ENCODE assay signal across 10 mouse cellular contexts in genomic region chr5:128499033-128499432, GRCm38 (mm10).
DNase-seq lines count a peak whose midpoint lies in the region; ATAC-seq and TF ChIP-seq lines count a peak whose summit lies in the region.
"Had no signal": no experiment of that assay in that cellular context is flagged by ENCODE, and none has a peak within 500 bp of the region (broad histone marks: within the 10 kb centered on the region; RNA-seq: fewer than 3 reads in every experiment).

No protein-coding gene starts in this region.

- ATAC-seq in embryonic facial prominence, embryonic 12.5 days (ENCODE audit: insufficient number of reproducible peaks, insufficient read depth, low FRiP score, low TSS enrichment), result 0 out of 2 replicates have a peak, but pooled peaks have one; percentile 15
- no peak for ATAC-seq in heart, embryonic 12.5 days (ENCODE audit: insufficient number of reproducible peaks, low FRiP score)

- TF ChIP-seq CTCF in cerebellum, adult 2 months (IDR thresholded peaks at IDR 0.05; ENCODE audit: borderline replicate concordance, insufficient read depth, low read depth, low read length), result peak; percentile 22; the same call in 1 of the 2 replicates

- peak; percentile 6 to 35 for DNase-seq in cerebellum, adult 2 months
- DNase-seq in cerebellum, adult 11-12 months, result no peak
- DNase-seq in lung, postnatal 10 days, result peak; percentile 16
- no peak for DNase-seq in lung, adult 18-20 months
- peak; percentile 46 for DNase-seq in limb, embryonic 10.5 days (ENCODE audit: low spot score)
- no peak for DNase-seq in urinary bladder, adult 2 months (ENCODE audit: low spot score)

- no peak overlapping the region for H3K9ac ChIP-seq in embryonic facial prominence, embryonic 12.5 days
- no peak overlapping the region for H3K9ac ChIP-seq in heart, embryonic 12.5 days
- H3K9ac ChIP-seq: embryonic facial prominence, embryonic 15.5 days; limb, embryonic 12.5 days had no signal

- no peak overlapping the region for H3K27ac ChIP-seq in cerebellum, adult 2 months (ENCODE audit: insufficient read depth, low read length)
- H3K27ac ChIP-seq in embryonic facial prominence, embryonic 12.5 days, result no peak overlapping the region
- H3K27ac ChIP-seq in limb, embryonic 10.5 days, result no peak overlapping the region
- H3K27ac ChIP-seq in heart, embryonic 12.5 days (ENCODE audit: poor library complexity, severe bottlenecking), result no peak overlapping the region
- H3K27ac ChIP-seq: embryonic facial prominence, embryonic 15.5 days; limb, embryonic 12.5 days had no signal

- no peaks in the 10 kb centered on the region for H3K9me3 ChIP-seq in embryonic facial prominence, embryonic 12.5 days
- no peaks in the 10 kb centered on the region for H3K9me3 ChIP-seq in limb, embryonic 10.5 days (replicated peaks)
- H3K9me3 ChIP-seq in heart, embryonic 12.5 days (replicated peaks), result peaks cover 25% of the 10 kb centered on the region
- H3K9me3 ChIP-seq: embryonic facial prominence, embryonic 15.5 days; limb, embryonic 12.5 days had no signal

- H3K36me3 ChIP-seq in embryonic facial prominence, embryonic 12.5 days, result no peaks in the 10 kb centered on the region
- no peaks in the 10 kb centered on the region for H3K36me3 ChIP-seq in limb, embryonic 10.5 days
- no peaks in the 10 kb centered on the region for H3K36me3 ChIP-seq in heart, embryonic 12.5 days
- H3K36me3 ChIP-seq: embryonic facial prominence, embryonic 15.5 days; limb, embryonic 12.5 days had no signal

- no peaks in the 10 kb centered on the region for H3K27me3 ChIP-seq in cerebellum, adult 2 months (ENCODE audit: control insufficient read depth, insufficient read depth, low read length)
- H3K27me3 ChIP-seq in embryonic facial prominence, embryonic 12.5 days, result no peaks in the 10 kb centered on the region
- H3K27me3 ChIP-seq in limb, embryonic 10.5 days (ENCODE audit: low read depth, poor library complexity, severe bottlenecking), result peaks cover 3% of the 10 kb centered on the region; the same call in 1 of the 2 replicates
- H3K27me3 ChIP-seq in heart, embryonic 12.5 days (replicated peaks), result peaks cover 7% of the 10 kb centered on the region; the same call in 1 of the 2 replicates
- H3K27me3 ChIP-seq: embryonic facial prominence, embryonic 15.5 days; limb, embryonic 12.5 days had no signal

- 41% methylated on average over 5 of the region's 5 CpGs for WGBS in cerebellum, adult 2 months
- 57% methylated on average over 5 of the region's 5 CpGs for WGBS in embryonic facial prominence, embryonic 12.5 days
- 61% methylated on average over 5 of the region's 5 CpGs for WGBS in limb, embryonic 10.5 days
- 44% methylated on average over 5 of the region's 5 CpGs for WGBS in heart, embryonic 12.5 days

- no peak overlapping the region for H3K4me2 ChIP-seq in embryonic facial prominence, embryonic 12.5 days (replicated peaks)
- H3K4me2 ChIP-seq in heart, embryonic 12.5 days, result no peak overlapping the region
- H3K4me2 ChIP-seq: embryonic facial prominence, embryonic 15.5 days; limb, embryonic 12.5 days had no signal

- no peak overlapping the region for H3K4me3 ChIP-seq in cerebellum, adult 2 months (replicated peaks; ENCODE audit: insufficient read depth, low read depth, low read length)
- no peak overlapping the region for H3K4me3 ChIP-seq in embryonic facial prominence, embryonic 12.5 days
- H3K4me3 ChIP-seq in limb, embryonic 10.5 days, result no peak overlapping the region
- H3K4me3 ChIP-seq in heart, embryonic 12.5 days, result no peak overlapping the region
- H3K4me3 ChIP-seq: embryonic facial prominence, embryonic 15.5 days; limb, embryonic 12.5 days had no signal

- no peaks in the 10 kb centered on the region for H3K4me1 ChIP-seq in cerebellum, adult 2 months (ENCODE audit: control insufficient read depth, insufficient read depth, low read length)
- H3K4me1 ChIP-seq in embryonic facial prominence, embryonic 12.5 days, result no peaks in the 10 kb centered on the region
- no peaks in the 10 kb centered on the region for H3K4me1 ChIP-seq in limb, embryonic 10.5 days
- no peaks in the 10 kb centered on the region for H3K4me1 ChIP-seq in heart, embryonic 12.5 days (replicated peaks)
- H3K4me1 ChIP-seq: embryonic facial prominence, embryonic 15.5 days; limb, embryonic 12.5 days had no signal

- no peak for TF ChIP-seq POLR2A in cerebellum, adult 2 months (IDR thresholded peaks at IDR 0.05; ENCODE audit: borderline replicate concordance, insufficient read depth, low read length)

Comparison
In these comparisons a context has a peak if more than half of its experiments do, and no peak if none do; other contexts are left out.
1. DNase-seq: peak in cerebellum, adult 2 months (2 of 2), lung, postnatal 10 days (single experiment) and limb, embryonic 10.5 days (single experiment); none in cerebellum, adult 11-12 months (single experiment), lung, adult 18-20 months (0 of 2) and urinary bladder, adult 2 months (single experiment).